Mouse (Mus musculus) heart, embryonic 12.5 days (tissue): ENCODE results near the gene Nxph2. TPM values are rescaled to one million over a fixed set of nuclear protein-coding genes. Genes with fewer than 3 reads are reported as not detected.
A peak's percentile ranks its signal among the peaks of the same experiment; 100 is the strongest.
"Not testable (repeated sequence)": the region's sequence is repeated elsewhere in the genome, so short reads cannot be mapped to it uniquely, and the experiment has no call there.

Source experiments
- ATAC-seq: fragments of 200-750 bp; cut with Nextera tagmentation; 2 replicates; pipeline ENCODE4 v1.8.0; 2017; ENCODE audit warnings: moderate TSS enrichment, moderate library complexity; ENCODE audit not compliant: insufficient number of reproducible peaks, low FRiP score
- H3K27ac ChIP-seq: fragments of 300-500 bp; sonication (generic); 2 replicates; pipeline ENCODE4 v1.5.1; 2016; ENCODE audit warnings: mild to moderate bottlenecking, moderate library complexity; ENCODE audit not compliant: poor library complexity, severe bottlenecking
- H3K27me3 ChIP-seq: fragments of 300-500 bp; sonication (generic); replicated peaks from 2 replicates; pipeline ENCODE4 v1.6.1; 2016; ENCODE audit warnings: mild to moderate bottlenecking, moderate library complexity
- H3K36me3 ChIP-seq: fragments of 300-500 bp; sonication (generic); 2 replicates; pipeline ENCODE4 v1.6.1; 2016; ENCODE audit warnings: mild to moderate bottlenecking, moderate library complexity
- H3K4me1 ChIP-seq: fragments of 300-500 bp; sonication (generic); replicated peaks from 2 replicates; pipeline ENCODE4 v1.6.1; 2016; ENCODE audit warnings: mild to moderate bottlenecking
- H3K4me2 ChIP-seq: fragments of 300-500 bp; sonication (generic); 2 replicates; pipeline ENCODE4 v1.6.1; 2016; ENCODE audit warnings: mild to moderate bottlenecking, moderate library complexity
- H3K4me3 ChIP-seq: fragments of 300-500 bp; sonication (generic); 2 replicates; pipeline ENCODE4 v1.5.1; 2016; ENCODE audit warnings: mild to moderate bottlenecking
- H3K9ac ChIP-seq: fragments of 300-500 bp; sonication (generic); 2 replicates; pipeline ENCODE4 v1.6.1; 2016; ENCODE audit warnings: mild to moderate bottlenecking, moderate library complexity
- H3K9me3 ChIP-seq: fragments of 300-500 bp; sonication (generic); replicated peaks from 2 replicates; pipeline ENCODE4 v1.6.1; 2016; ENCODE audit warnings: mild to moderate bottlenecking, moderate library complexity
- WGBS: fragments of 180-500 bp; shearing (Covaris S2); methylation state at CpG from one replicate; pipeline ENCODE4 v1.1.7; 2016; 5-methylcytosine and 5-hydroxymethylcytosine counted together
- polyA plus RNA-seq: library from polyadenylated mRNA; unstranded; fragments of >200 nt; fragmentation: Nextera tagmentation; extraction: Ambion mirVana; gene quantifications from 2 replicates; pipeline ENCODE4 v1.2.1, GENCODE M21; 2016

Gene Nxph2
- not detected in 2 replicates for polyA plus RNA-seq

- Histone ChIP-seq H3K9me3 (no peaks in the 10 kb centered on the region), H3K36me3 (no peaks in the 10 kb centered on the region), H3K4me3 (peak within 1 kb of the TSS; percentile 40), H3K27ac (no peak within 1 kb of the TSS), H3K4me2 (peak within 1 kb of the TSS; percentile 69), H3K27me3 (peaks cover 16% of the 10 kb centered on the region), H3K9ac (no peak within 1 kb of the TSS; the same call in 1 of the 2 replicates), H3K4me1 (no peaks in the 10 kb centered on the region)
- ATAC-seq, result no peak
- WGBS, result 3% methylated on average over 31 of the region's 31 CpGs
Measured at GRCm38 (mm10) chr2:23320746-23321585, at the start of gene Nxph2. Gene Nxph2, plus strand, starts transcription at chr2:23321246.

GRCm38 (mm10) chr2:23290991-23291390 lies 30.1 kb upstream of the Nxph2 start:
- H3K4me1 ChIP-seq, ATAC-seq: not testable (repeated sequence)
- 42% methylated on average over 19 of the region's 19 CpGs for WGBS

GRCm38 (mm10) chr2:23314869-23315268 lies 6.2 kb upstream of the Nxph2 start:
- Histone ChIP-seq H3K36me3 (no peaks in the 10 kb centered on the region), H3K9ac (no peak overlapping the region), H3K27me3 (no peaks in the 10 kb centered on the region), H3K4me1 (no peaks in the 10 kb centered on the region), H3K4me3 (no peak overlapping the region), H3K4me2 (no peak overlapping the region), H3K27ac (no peak overlapping the region), H3K9me3 (no peaks in the 10 kb centered on the region)
- 28% methylated on average over 1 of the region's 1 CpGs for WGBS
- no peak for ATAC-seq

More at GRCm38 (mm10) chr2:23290991-23291390, 30.1 kb upstream of the Nxph2 start:
- not testable (repeated sequence) for H3K27me3 ChIP-seq, H3K36me3 ChIP-seq, H3K9ac ChIP-seq, H3K4me2 ChIP-seq, H3K4me3 ChIP-seq, H3K27ac ChIP-seq
- H3K9me3 ChIP-seq, result peaks cover 14% of the 10 kb centered on the region; the same call in 1 of the 2 replicates

Other genes starting within 250 kb of the Nxph2 start
- gene Mastl, start 165.2 kb upstream of the Nxph2 start, polyA plus RNA-seq, result 10.0 and 11.2 TPM in 2 replicates
- gene Yme1l1, start 164.9 kb upstream of the Nxph2 start, polyA plus RNA-seq, result 59.8 and 60.2 TPM in 2 replicates
- gene 4931423N10Rik, start 113.8 kb upstream of the Nxph2 start, polyA plus RNA-seq, result not detected in 2 replicates